Mouse (Mus musculus): ENCODE measurements around the gene Olfr798. TPM values are rescaled to one million over a fixed set of nuclear protein-coding genes. Genes with fewer than 3 reads are reported as not detected.

Olfr798 gene
- polyA plus RNA-seq, 1 experiment: not detected

DNA sequence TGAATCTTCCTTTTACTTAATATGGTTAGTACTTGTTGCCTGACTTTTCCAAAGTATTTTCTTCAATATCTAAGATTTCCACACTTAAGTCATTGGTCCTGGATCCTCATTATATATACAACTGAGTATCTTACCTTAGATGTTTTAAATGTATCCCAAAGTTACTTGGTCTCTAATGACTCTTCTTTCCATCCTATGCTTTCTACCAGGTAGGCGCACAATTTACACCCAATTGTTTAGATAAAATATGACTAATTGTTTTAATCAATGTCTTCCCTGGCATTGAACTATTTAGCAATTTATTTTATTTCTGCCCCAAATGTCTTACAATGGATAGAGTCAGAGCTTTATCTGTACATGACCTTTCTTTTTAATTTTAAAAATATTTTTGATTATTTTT lies 15.3 kb downstream of the Olfr798 start, which contains the start of gene Olfr796:
Gene Olfr796, minus strand, starts transcription at position 101 of the 400 bp plus-strand sequence.
- Histone ChIP-seq H3K27me3 (replicated peaks; ENCODE audit: control insufficient read depth, insufficient read depth, low read length) (no peaks in the 10 kb centered on the region), H3K27ac (ENCODE audit: insufficient read depth, low read depth, low read length) (no peak within 1 kb of the TSS), H3K4me1 (ENCODE audit: control insufficient read depth, insufficient read depth, low read length) (no peaks in the 10 kb centered on the region), H3K4me3 (ENCODE audit: insufficient read depth, low read depth, low read length) (no peak within 1 kb of the TSS), H3K36me3 (ENCODE audit: control insufficient read depth, insufficient read depth, low read length) (no peaks in the 10 kb centered on the region)
- WGBS: 96% methylated on average over 1 of the region's 1 CpGs
- no peak for DNase-seq
- TF ChIP-seq POLR2A (IDR thresholded peaks at IDR 0.05; ENCODE audit: low read depth, low read length) (no peak), CTCF (conservative IDR thresholded peaks at IDR 0.05; ENCODE audit: insufficient read depth, insufficient read length, low read depth, low read length) (no peak)

DNA sequence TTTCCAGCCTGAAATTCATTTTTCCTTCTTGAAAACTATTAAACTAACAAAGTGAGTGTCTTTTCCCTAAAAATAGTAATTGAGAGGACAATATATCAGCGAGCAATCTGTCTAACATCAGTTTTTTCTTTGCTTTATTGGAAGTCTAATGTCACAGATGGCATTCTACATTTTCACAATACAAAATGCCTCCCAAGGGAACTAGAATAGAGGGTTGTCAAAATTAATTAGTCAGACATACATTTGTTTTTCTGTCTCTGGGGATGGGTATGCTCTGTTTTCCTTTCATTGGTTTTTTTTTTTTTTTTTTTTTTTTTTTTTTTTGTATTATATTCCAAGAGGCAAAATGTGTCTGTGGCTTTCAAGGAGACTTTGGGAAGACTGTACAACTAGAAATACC lies 50.7 kb downstream of the Olfr798 start:
- Histone ChIP-seq H3K4me1 (ENCODE audit: control insufficient read depth, insufficient read depth, low read length) (no peaks in the 10 kb centered on the region), H3K4me3 (ENCODE audit: insufficient read depth, low read depth, low read length) (no peak overlapping the region), H3K27ac (ENCODE audit: insufficient read depth, low read depth, low read length) (no peak overlapping the region), H3K36me3 (ENCODE audit: control insufficient read depth, insufficient read depth, low read length) (no peaks in the 10 kb centered on the region), H3K27me3 (replicated peaks; ENCODE audit: control insufficient read depth, insufficient read depth, low read length) (no peaks in the 10 kb centered on the region)
- TF ChIP-seq POLR2A (IDR thresholded peaks at IDR 0.05; ENCODE audit: low read depth, low read length) (no peak), CTCF (conservative IDR thresholded peaks at IDR 0.05; ENCODE audit: insufficient read depth, insufficient read length, low read depth, low read length) (no peak)
- DNase-seq: no peak
- WGBS: 36% methylated on average over 1 of the region's 1 CpGs

Other genes starting within 250 kb of the Olfr798 start
- gene Olfr784, start 243.9 kb downstream of the Olfr798 start, polyA plus RNA-seq (2012; rRNA removed): not detected in 2 replicates
- not detected in 2 replicates for gene Olfr785, start 222.5 kb downstream of the Olfr798 start, polyA plus RNA-seq (2012; rRNA removed)
- gene Olfr786, start 200.6 kb downstream of the Olfr798 start, polyA plus RNA-seq (2012; rRNA removed): not detected in 2 replicates
- gene Olfr787, start 166.1 kb downstream of the Olfr798 start, polyA plus RNA-seq (2012; rRNA removed): not detected in 2 replicates
- gene Olfr788, start 156.9 kb downstream of the Olfr798 start, polyA plus RNA-seq (2012; rRNA removed): not detected in 2 replicates
- gene Olfr789, start 143.2 kb downstream of the Olfr798 start, polyA plus RNA-seq (2012; rRNA removed): not detected in 2 replicates
- gene Olfr790, start 129.4 kb downstream of the Olfr798 start, polyA plus RNA-seq (2012; rRNA removed): not detected in 2 replicates
- gene Olfr791, start 106.1 kb downstream of the Olfr798 start, polyA plus RNA-seq (2012; rRNA removed): not detected in 2 replicates
- not detected in 2 replicates for gene Olfr792, start 88.8 kb downstream of the Olfr798 start, polyA plus RNA-seq (2012; rRNA removed)
- not detected in 2 replicates for gene Olfr794, start 60.3 kb downstream of the Olfr798 start, polyA plus RNA-seq (2012; rRNA removed)
- gene Olfr796, start 15.4 kb downstream of the Olfr798 start, polyA plus RNA-seq (2012; rRNA removed): not detected in 2 replicates
- not detected in 2 replicates for gene Olfr799, start 9.6 kb upstream of the Olfr798 start, polyA plus RNA-seq (2012; rRNA removed)
- gene Olfr800, start 29.8 kb upstream of the Olfr798 start, polyA plus RNA-seq (2012; rRNA removed): not detected in 2 replicates
- gene Olfr801, start 45.9 kb upstream of the Olfr798 start, polyA plus RNA-seq (2012; rRNA removed): not detected in 2 replicates
- not detected in 2 replicates for gene Olfr802, start 60.2 kb upstream of the Olfr798 start, polyA plus RNA-seq (2012; rRNA removed)
- not detected in 2 replicates for gene Olfr803, start 66.4 kb upstream of the Olfr798 start, polyA plus RNA-seq (2012; rRNA removed)
- not detected in 2 replicates for gene Olfr804, start 75.3 kb upstream of the Olfr798 start, polyA plus RNA-seq (2012; rRNA removed)
- gene Olfr805, start 101.4 kb upstream of the Olfr798 start, polyA plus RNA-seq (2012; rRNA removed): not detected in 2 replicates
- gene Olfr806, start 114.0 kb upstream of the Olfr798 start, polyA plus RNA-seq (2012; rRNA removed): not detected in 2 replicates
- not detected in 2 replicates for gene Olfr807, start 129.9 kb upstream of the Olfr798 start, polyA plus RNA-seq (2012; rRNA removed)
- not detected in 2 replicates for gene Olfr808, start 137.5 kb upstream of the Olfr798 start, polyA plus RNA-seq (2012; rRNA removed)
- not detected in 2 replicates for gene Olfr809, start 146.7 kb upstream of the Olfr798 start, polyA plus RNA-seq (2012; rRNA removed)
- not detected in 2 replicates for gene Olfr810, start 167.0 kb upstream of the Olfr798 start, polyA plus RNA-seq (2012; rRNA removed)
- not detected in 2 replicates for gene Olfr811, start 176.5 kb upstream of the Olfr798 start, polyA plus RNA-seq (2012; rRNA removed)
- gene Olfr812, start 218.2 kb upstream of the Olfr798 start, polyA plus RNA-seq (2012; rRNA removed): not detected in 2 replicates
- gene Olfr813, start 227.4 kb upstream of the Olfr798 start, polyA plus RNA-seq (2012; rRNA removed): not detected in 2 replicates